Mouse (Mus musculus): ENCODE results near the gene Krtap9-3.

The Krtap9-3 gene

DNA sequence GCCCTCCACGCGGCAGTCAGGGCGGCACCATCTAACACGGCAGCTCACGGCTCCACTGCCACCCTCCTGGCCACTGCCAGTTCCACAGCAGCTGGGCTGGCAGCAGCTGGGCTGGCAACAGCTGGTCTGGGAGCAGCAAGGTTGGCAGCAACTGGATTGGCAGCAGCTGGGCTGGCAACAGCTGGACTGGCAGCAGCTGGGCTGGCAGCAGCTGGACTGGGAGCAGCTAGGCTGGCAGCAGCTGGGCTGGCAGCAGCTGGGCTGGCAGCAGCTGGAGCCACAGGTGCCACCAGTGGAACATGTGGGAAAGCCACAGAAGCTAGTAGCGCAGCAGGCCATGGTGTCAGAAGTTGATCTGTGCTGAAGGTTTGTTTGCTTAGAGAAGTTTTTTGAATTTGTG, 6.9 kb downstream of the Krtap9-3 start, which contains the start of gene Krtap1-3:
Gene Krtap1-3, minus strand, starts transcription at position 359 of the 400 bp plus-strand sequence.
- Histone ChIP-seq H3K27me3 (ENCODE audit: control insufficient read depth, insufficient read depth, low read length, poor library complexity, severe bottlenecking) (no peaks in the 10 kb centered on the region), H3K36me3 (ENCODE audit: control insufficient read depth, insufficient read depth, low read length, poor library complexity, severe bottlenecking) (no peaks in the 10 kb centered on the region)
- DNase-seq (ENCODE audit: low read depth, low spot score) = no peak

- no peak for DNase-seq (ENCODE audit: low read depth, low spot score)
- H3K36me3 ChIP-seq (ENCODE audit: control insufficient read depth, insufficient read depth, low read length, poor library complexity, severe bottlenecking) = no peaks in the 10 kb centered on the region
- no peaks in the 10 kb centered on the region for H3K27me3 ChIP-seq (ENCODE audit: control insufficient read depth, insufficient read depth, low read length, poor library complexity, severe bottlenecking)
Observed at GRCm38 (mm10) chr11:99585096-99585495, 12.8 kb downstream of the Krtap9-3 start.

- DNase-seq (ENCODE audit: low read depth, low spot score) = no peak
- H3K36me3 ChIP-seq (ENCODE audit: control insufficient read depth, insufficient read depth, low read length, poor library complexity, severe bottlenecking) = no peaks in the 10 kb centered on the region
- H3K27me3 ChIP-seq (ENCODE audit: control insufficient read depth, insufficient read depth, low read length, poor library complexity, severe bottlenecking) = no peaks in the 10 kb centered on the region
Observed at GRCm38 (mm10) chr11:99583245-99583704, 14.6 kb downstream of the Krtap9-3 start, which contains the start of gene Krtap1-4. TSS of gene Krtap1-4 (minus strand) at chr11:99583654.

DNA sequence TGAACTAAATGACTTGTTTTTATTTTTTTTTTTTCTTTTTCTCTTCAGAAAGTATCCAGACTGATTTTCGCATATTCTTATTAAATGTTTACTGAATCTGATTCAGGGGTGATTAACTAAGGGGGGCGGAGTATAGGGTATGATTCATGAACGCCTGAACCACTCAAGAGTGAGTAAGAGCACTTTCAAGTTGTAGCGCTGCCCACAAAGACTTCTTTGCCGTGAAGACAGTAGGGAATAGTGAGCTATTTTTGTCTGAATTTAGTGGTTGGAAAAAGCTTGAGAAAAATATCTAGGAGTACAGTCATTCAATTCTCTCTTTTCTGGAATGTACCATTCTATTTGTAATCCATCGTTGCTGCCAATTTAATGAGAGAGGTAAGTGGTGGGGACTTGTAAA, 16.3 kb downstream of the Krtap9-3 start:
- no peak for DNase-seq (ENCODE audit: low read depth, low spot score)
- Histone ChIP-seq H3K36me3 (ENCODE audit: control insufficient read depth, insufficient read depth, low read length, poor library complexity, severe bottlenecking) (no peaks in the 10 kb centered on the region), H3K27me3 (ENCODE audit: control insufficient read depth, insufficient read depth, low read length, poor library complexity, severe bottlenecking) (no peaks in the 10 kb centered on the region)

GRCm38 (mm10) chr11:99581051-99581450, 16.9 kb downstream of the Krtap9-3 start:
- DNase-seq (ENCODE audit: low read depth, low spot score) = no peak
- H3K36me3 ChIP-seq (ENCODE audit: control insufficient read depth, insufficient read depth, low read length, poor library complexity, severe bottlenecking) = no peaks in the 10 kb centered on the region
- no peaks in the 10 kb centered on the region for H3K27me3 ChIP-seq (ENCODE audit: control insufficient read depth, insufficient read depth, low read length, poor library complexity, severe bottlenecking)

DNA sequence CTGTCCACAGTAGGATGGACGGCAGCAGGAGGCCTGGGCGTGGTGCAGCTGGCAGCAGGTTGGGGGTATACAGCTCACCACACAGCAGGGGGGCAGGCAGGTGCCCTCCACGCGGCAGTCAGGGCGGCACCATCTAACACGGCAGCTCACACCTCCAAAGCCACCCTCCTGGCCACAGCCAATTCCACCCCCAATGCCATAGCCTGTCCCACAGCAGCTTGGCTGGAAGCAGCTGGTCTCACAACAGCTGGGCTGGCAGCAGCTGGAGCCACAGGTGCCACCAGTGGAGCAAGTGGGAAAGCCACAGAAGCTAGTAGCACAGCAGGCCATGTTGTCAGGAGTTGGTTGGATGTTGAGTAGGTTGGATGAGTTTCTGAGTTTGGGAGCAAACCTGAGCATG, 17.3 kb downstream of the Krtap9-3 start, which contains the start of gene Krtap1-5:
Gene Krtap1-5, minus strand, starts transcription at position 381 of the 400 bp plus-strand sequence.
- Histone ChIP-seq H3K27me3 (ENCODE audit: control insufficient read depth, insufficient read depth, low read length, poor library complexity, severe bottlenecking) (no peaks in the 10 kb centered on the region), H3K36me3 (ENCODE audit: control insufficient read depth, insufficient read depth, low read length, poor library complexity, severe bottlenecking) (no peaks in the 10 kb centered on the region)
- no peak for DNase-seq (ENCODE audit: low read depth, low spot score)

DNA sequence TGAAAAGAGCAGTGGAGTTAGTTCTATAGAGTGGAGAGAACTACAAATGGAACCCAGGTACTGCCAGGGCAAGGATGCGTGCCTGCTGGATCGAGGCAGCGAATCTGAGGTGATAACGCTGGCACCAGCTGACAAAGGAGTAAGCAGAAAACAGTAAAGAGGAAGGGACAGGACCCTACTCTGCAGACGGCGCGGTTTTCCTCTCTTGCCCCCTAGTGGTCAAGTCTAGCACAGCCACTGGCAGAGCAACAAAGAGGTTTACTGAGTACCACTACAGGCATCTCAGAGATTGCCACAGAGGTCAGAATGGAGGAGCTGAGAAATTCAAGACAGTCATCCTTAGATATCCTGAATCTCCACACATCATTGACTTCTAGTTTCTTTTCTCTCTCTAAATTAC, 23.8 kb downstream of the Krtap9-3 start:
- H3K27me3 ChIP-seq (ENCODE audit: control insufficient read depth, insufficient read depth, low read length, poor library complexity, severe bottlenecking) = no peaks in the 10 kb centered on the region
- peak; percentile 59 for DNase-seq (ENCODE audit: low read depth, low spot score)
- H3K36me3 ChIP-seq (ENCODE audit: control insufficient read depth, insufficient read depth, low read length, poor library complexity, severe bottlenecking) = no peaks in the 10 kb centered on the region

GRCm38 (mm10) chr11:99573164-99573563, 24.7 kb downstream of the Krtap9-3 start:
- no peaks in the 10 kb centered on the region for H3K27me3 ChIP-seq (ENCODE audit: control insufficient read depth, insufficient read depth, low read length, poor library complexity, severe bottlenecking)
- H3K36me3 ChIP-seq (ENCODE audit: control insufficient read depth, insufficient read depth, low read length, poor library complexity, severe bottlenecking) = no peaks in the 10 kb centered on the region
- no peak for DNase-seq (ENCODE audit: low read depth, low spot score)

DNA sequence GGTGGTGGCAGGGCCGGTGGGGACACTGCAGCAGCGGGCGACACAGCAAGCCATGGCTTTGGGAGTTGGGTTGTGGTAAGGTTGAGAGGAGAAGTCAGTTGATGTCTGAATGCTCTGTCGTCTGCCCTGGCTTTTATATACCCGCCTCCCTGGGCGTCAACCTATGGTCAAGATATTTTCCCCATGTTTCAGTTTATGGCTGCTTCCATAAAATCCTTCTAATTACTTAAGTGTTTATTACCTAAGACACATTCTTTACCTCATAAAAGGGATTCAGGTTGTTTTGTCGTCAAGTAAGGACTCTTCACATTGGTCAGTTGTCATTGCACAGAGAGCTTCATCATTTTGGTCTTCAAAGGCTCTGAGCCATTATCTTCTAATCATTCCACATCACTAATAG, 31.4 kb downstream of the Krtap9-3 start, which contains the start of gene Krtap3-1:
Gene Krtap3-1, minus strand, starts transcription at position 101 of the 400 bp plus-strand sequence.
- no peaks in the 10 kb centered on the region for H3K36me3 ChIP-seq (ENCODE audit: control insufficient read depth, insufficient read depth, low read length, poor library complexity, severe bottlenecking)
- DNase-seq (ENCODE audit: low read depth, low spot score) = no peak
- H3K27me3 ChIP-seq (ENCODE audit: control insufficient read depth, insufficient read depth, low read length, poor library complexity, severe bottlenecking) = no peaks in the 10 kb centered on the region

DNA sequence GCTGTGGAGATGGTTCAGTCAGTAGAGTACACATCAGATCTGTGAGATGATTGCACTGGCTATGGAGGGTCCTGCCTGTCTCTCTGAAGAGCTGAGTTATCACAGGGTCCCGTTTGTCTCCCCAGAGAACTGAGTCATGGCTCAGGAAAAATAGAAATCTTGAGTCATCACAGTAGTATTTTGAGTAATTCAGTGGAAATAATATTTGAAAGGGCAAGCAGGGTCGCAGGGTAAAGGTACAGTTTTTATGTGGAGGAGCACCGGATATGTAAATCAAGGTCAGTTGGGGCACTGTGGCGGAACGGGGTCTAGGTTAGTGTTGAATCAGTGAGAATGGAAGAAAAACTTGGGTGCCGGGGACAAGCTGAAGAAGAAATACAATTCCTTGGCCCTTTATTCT, 35.3 kb downstream of the Krtap9-3 start:
- DNase-seq (ENCODE audit: low read depth, low spot score) = no peak
- Histone ChIP-seq H3K27me3 (ENCODE audit: control insufficient read depth, insufficient read depth, low read length, poor library complexity, severe bottlenecking) (no peaks in the 10 kb centered on the region), H3K36me3 (ENCODE audit: control insufficient read depth, insufficient read depth, low read length, poor library complexity, severe bottlenecking) (no peaks in the 10 kb centered on the region)

- no peaks in the 10 kb centered on the region for H3K36me3 ChIP-seq (ENCODE audit: control insufficient read depth, insufficient read depth, low read length, poor library complexity, severe bottlenecking)
- no peak for DNase-seq (ENCODE audit: low read depth, low spot score)
- no peaks in the 10 kb centered on the region for H3K27me3 ChIP-seq (ENCODE audit: control insufficient read depth, insufficient read depth, low read length, poor library complexity, severe bottlenecking)
Observed at GRCm38 (mm10) chr11:99559366-99559765, 38.5 kb downstream of the Krtap9-3 start, which contains the start of gene Gm11939. TSS of gene Gm11939 (minus strand) at chr11:99559466.

- H3K27me3 ChIP-seq (ENCODE audit: control insufficient read depth, insufficient read depth, low read length, poor library complexity, severe bottlenecking) = no peaks in the 10 kb centered on the region
- H3K36me3 ChIP-seq (ENCODE audit: control insufficient read depth, insufficient read depth, low read length, poor library complexity, severe bottlenecking) = no peaks in the 10 kb centered on the region
- DNase-seq (ENCODE audit: low read depth, low spot score) = no peak
Observed at GRCm38 (mm10) chr11:99557976-99558745, 39.7 kb downstream of the Krtap9-3 start.

GRCm38 (mm10) chr11:99556753-99557152, 41.2 kb downstream of the Krtap9-3 start, which contains the start of gene Krtap3-2:
TSS of gene Krtap3-2 (minus strand) at chr11:99556853.
- H3K27me3 ChIP-seq (ENCODE audit: control insufficient read depth, insufficient read depth, low read length, poor library complexity, severe bottlenecking) = no peaks in the 10 kb centered on the region
- no peaks in the 10 kb centered on the region for H3K36me3 ChIP-seq (ENCODE audit: control insufficient read depth, insufficient read depth, low read length, poor library complexity, severe bottlenecking)
- DNase-seq (ENCODE audit: low read depth, low spot score) = no peak

DNA sequence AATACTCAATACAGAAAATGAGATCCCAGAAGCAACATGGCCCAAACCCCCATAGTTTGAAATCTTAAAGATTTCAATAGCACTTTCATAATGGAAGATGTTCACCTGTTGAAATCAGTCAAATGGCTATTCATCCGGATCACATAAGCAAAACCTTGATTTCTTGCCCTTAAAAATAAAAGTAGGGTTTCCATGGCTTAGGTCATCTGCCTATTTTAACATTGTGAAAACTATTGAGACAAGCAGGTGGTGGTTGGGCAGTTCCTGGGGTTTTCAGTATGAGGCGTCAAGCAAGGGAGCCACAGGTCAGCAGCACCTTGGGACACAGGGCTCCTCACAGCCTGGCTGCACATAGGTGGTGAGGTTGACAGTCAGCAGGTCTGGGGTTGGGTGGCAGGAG, 41.7 kb downstream of the Krtap9-3 start:
- Histone ChIP-seq H3K27me3 (ENCODE audit: control insufficient read depth, insufficient read depth, low read length, poor library complexity, severe bottlenecking) (no peaks in the 10 kb centered on the region), H3K36me3 (ENCODE audit: control insufficient read depth, insufficient read depth, low read length, poor library complexity, severe bottlenecking) (no peaks in the 10 kb centered on the region)
- no peak for DNase-seq (ENCODE audit: low read depth, low spot score)

- DNase-seq (ENCODE audit: low read depth, low spot score) = no peak
- H3K27me3 ChIP-seq (ENCODE audit: control insufficient read depth, insufficient read depth, low read length, poor library complexity, severe bottlenecking) = no peaks in the 10 kb centered on the region
- no peaks in the 10 kb centered on the region for H3K36me3 ChIP-seq (ENCODE audit: control insufficient read depth, insufficient read depth, low read length, poor library complexity, severe bottlenecking)
Observed at GRCm38 (mm10) chr11:99550765-99551164, 47.1 kb downstream of the Krtap9-3 start, which contains the start of gene Krtap3-3. TSS of gene Krtap3-3 (minus strand) at chr11:99550865.
